Mouse (Mus musculus): ENCODE data around the gene C1rl. TPM values are rescaled to one million over a fixed set of nuclear protein-coding genes. Genes with fewer than 3 reads are reported as not detected.

Gene C1rl
- polyA plus RNA-seq (2012; fragmentation: generic; extraction: Trizol): 0.50 TPM
- long read RNA-seq, experiment 1, transcript C1rl-201 (6 exons, 3,010 nt): major isoform, 14 of 20 reads
- long read RNA-seq, experiment 1, partial matches to known transcripts: 1 of 20 reads
- long read RNA-seq, experiment 1, other reads (novel, unspliced or antisense): 5 of 20 reads
- long read RNA-seq, experiment 2, partial matches to known transcripts: 0 of 6 reads
- long read RNA-seq, experiment 2, other reads (novel, unspliced or antisense): 2 of 6 reads

DNA sequence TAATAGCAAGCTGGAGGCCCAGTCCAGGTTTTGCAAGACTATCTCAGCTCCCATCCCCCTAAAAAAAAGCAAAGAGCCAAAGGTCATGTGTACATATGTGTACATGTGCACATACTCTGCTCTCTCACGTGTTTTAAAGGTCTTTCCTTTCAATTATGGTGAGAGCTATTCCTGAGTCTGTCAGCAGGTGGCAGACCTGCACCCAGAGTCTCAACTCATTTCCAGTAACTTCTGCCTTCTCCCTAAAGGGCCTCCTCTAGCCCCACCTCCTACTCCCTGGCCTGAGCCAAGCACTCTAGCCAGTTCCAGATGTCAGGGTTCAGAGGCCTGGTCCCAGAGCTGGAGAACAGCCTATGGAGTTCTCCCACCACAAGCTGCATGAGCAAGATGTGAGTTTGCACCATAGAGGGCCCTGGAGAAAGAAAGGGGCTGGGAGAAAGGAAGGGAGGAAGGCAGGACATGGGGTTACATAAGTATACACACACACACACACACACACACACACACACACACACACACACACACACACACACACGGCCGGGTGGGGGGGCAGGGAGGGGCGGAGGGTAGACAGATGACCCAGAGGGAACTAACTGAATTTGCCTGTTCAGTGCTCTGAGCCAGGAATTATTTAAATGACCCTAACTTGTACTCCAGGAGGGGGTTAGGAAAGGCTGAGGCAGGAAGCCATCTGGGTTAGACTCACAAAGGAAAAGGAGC lies at the start of gene C1rl:
Gene C1rl (plus strand): TSS at position 272 of the 720 bp plus-strand sequence.
- no peak for TF ChIP-seq CTCF (IDR thresholded peaks at IDR 0.05; ENCODE audit: control insufficient read depth, insufficient read depth, insufficient read length)
- TF ChIP-seq CEBPB (IDR thresholded peaks at IDR 0.05; ENCODE audit: low read depth): no peak
- no peak for TF ChIP-seq MAX (IDR thresholded peaks at IDR 0.05)
- no peak for TF ChIP-seq USF1 (IDR thresholded peaks at IDR 0.05; ENCODE audit: low read depth)
- TF ChIP-seq FOSL1 (IDR thresholded peaks at IDR 0.05; ENCODE audit: insufficient read depth, low read length, poor library complexity, severe bottlenecking): no peak
- TF ChIP-seq MYOG (IDR thresholded peaks at IDR 0.05; ENCODE audit: control insufficient read depth, extremely low read depth, insufficient read length): no peak
- no peak for TF ChIP-seq MYOD1 (IDR thresholded peaks at IDR 0.05; ENCODE audit: control insufficient read depth, insufficient read length, low read depth)
- no peaks in the 10 kb centered on the region for H3K79me3 ChIP-seq (ENCODE audit: low read depth)
- H3K36me3 ChIP-seq (ENCODE audit: control insufficient read depth, insufficient read depth): no peaks in the 10 kb centered on the region
- no peaks in the 10 kb centered on the region for H3K79me2 ChIP-seq (ENCODE audit: control insufficient read depth, insufficient read depth)
- H3K4me3 ChIP-seq (ENCODE audit: insufficient read depth, poor library complexity, severe bottlenecking): no peak within 1 kb of the TSS
- no peaks in the 10 kb centered on the region for H3K27me3 ChIP-seq (ENCODE audit: control insufficient read depth, insufficient read depth, insufficient read length)
- no peak within 1 kb of the TSS for H3ac ChIP-seq (ENCODE audit: control insufficient read depth, insufficient read length, low read depth)

- TF ChIP-seq CEBPB (IDR thresholded peaks at IDR 0.05; ENCODE audit: low read depth) (no peak), CTCF (IDR thresholded peaks at IDR 0.05; ENCODE audit: control insufficient read depth, insufficient read depth, insufficient read length) (no peak), FOSL1 (IDR thresholded peaks at IDR 0.05; ENCODE audit: insufficient read depth, low read length, poor library complexity, severe bottlenecking) (no peak), MAX (IDR thresholded peaks at IDR 0.05) (no peak)
These were observed 49.6 kb upstream of the C1rl start for GRCm38 (mm10) chr6:124443338-124443737.

GRCm38 (mm10) chr6:124446024-124446423 lies 46.9 kb upstream of the C1rl start:
- Histone ChIP-seq H3K4me3 (ENCODE audit: insufficient read depth, poor library complexity, severe bottlenecking) (no peak overlapping the region), H3K27me3 (ENCODE audit: control insufficient read depth, insufficient read depth, insufficient read length) (no peaks in the 10 kb centered on the region), H3ac (ENCODE audit: control insufficient read depth, insufficient read length, low read depth) (no peak overlapping the region), H3K36me3 (ENCODE audit: control insufficient read depth, insufficient read depth) (no peaks in the 10 kb centered on the region), H3K79me2 (ENCODE audit: control insufficient read depth, insufficient read depth) (no peaks in the 10 kb centered on the region), H3K79me3 (ENCODE audit: low read depth) (no peaks in the 10 kb centered on the region)
- TF ChIP-seq CTCF (IDR thresholded peaks at IDR 0.05; ENCODE audit: control insufficient read depth, insufficient read depth, insufficient read length): no peak
- TF ChIP-seq USF1 (IDR thresholded peaks at IDR 0.05; ENCODE audit: low read depth): no peak
- TF ChIP-seq CEBPB (IDR thresholded peaks at IDR 0.05; ENCODE audit: low read depth): no peak
- no peak for TF ChIP-seq MYOG (IDR thresholded peaks at IDR 0.05; ENCODE audit: control insufficient read depth, extremely low read depth, insufficient read length)
- no peak for TF ChIP-seq MAX (IDR thresholded peaks at IDR 0.05)
- no peak for TF ChIP-seq FOSL1 (IDR thresholded peaks at IDR 0.05; ENCODE audit: insufficient read depth, low read length, poor library complexity, severe bottlenecking)
- no peak for TF ChIP-seq MYOD1 (IDR thresholded peaks at IDR 0.05; ENCODE audit: control insufficient read depth, insufficient read length, low read depth)

More at GRCm38 (mm10) chr6:124443338-124443737, 49.6 kb upstream of the C1rl start:
- peaks cover under 1% of the 10 kb centered on the region for H3K27me3 ChIP-seq (ENCODE audit: control insufficient read depth, insufficient read depth, insufficient read length)
- H3ac ChIP-seq (ENCODE audit: control insufficient read depth, insufficient read length, low read depth): no peak overlapping the region
- no peaks in the 10 kb centered on the region for H3K79me3 ChIP-seq (ENCODE audit: low read depth)
- H3K4me3 ChIP-seq (ENCODE audit: insufficient read depth, poor library complexity, severe bottlenecking): no peak overlapping the region
- no peaks in the 10 kb centered on the region for H3K79me2 ChIP-seq (ENCODE audit: control insufficient read depth, insufficient read depth)
- no peaks in the 10 kb centered on the region for H3K36me3 ChIP-seq (ENCODE audit: control insufficient read depth, insufficient read depth)

- no peaks in the 10 kb centered on the region for H3K36me3 ChIP-seq (ENCODE audit: control insufficient read depth, insufficient read depth)
- no peaks in the 10 kb centered on the region for H3K27me3 ChIP-seq (ENCODE audit: control insufficient read depth, insufficient read depth, insufficient read length)
- TF ChIP-seq MAX (IDR thresholded peaks at IDR 0.05) (no peak), CTCF (IDR thresholded peaks at IDR 0.05; ENCODE audit: control insufficient read depth, insufficient read depth, insufficient read length) (no peak), USF1 (IDR thresholded peaks at IDR 0.05; ENCODE audit: low read depth) (no peak), CEBPB (IDR thresholded peaks at IDR 0.05; ENCODE audit: low read depth) (no peak), MYOD1 (IDR thresholded peaks at IDR 0.05; ENCODE audit: control insufficient read depth, insufficient read length, low read depth) (no peak), FOSL1 (IDR thresholded peaks at IDR 0.05; ENCODE audit: insufficient read depth, low read length, poor library complexity, severe bottlenecking) (no peak), MYOG (IDR thresholded peaks at IDR 0.05; ENCODE audit: control insufficient read depth, extremely low read depth, insufficient read length) (no peak)
- no peak overlapping the region for H3ac ChIP-seq (ENCODE audit: control insufficient read depth, insufficient read length, low read depth)
- no peak overlapping the region for H3K4me3 ChIP-seq (ENCODE audit: insufficient read depth, poor library complexity, severe bottlenecking)
- no peaks in the 10 kb centered on the region for H3K79me3 ChIP-seq (ENCODE audit: low read depth)
- H3K79me2 ChIP-seq (ENCODE audit: control insufficient read depth, insufficient read depth): no peaks in the 10 kb centered on the region
These were observed 46.5 kb upstream of the C1rl start for GRCm38 (mm10) chr6:124446459-124446858.

- Histone ChIP-seq H3K4me3 (ENCODE audit: insufficient read depth, poor library complexity, severe bottlenecking) (no peak overlapping the region), H3K27me3 (ENCODE audit: control insufficient read depth, insufficient read depth, insufficient read length) (no peaks in the 10 kb centered on the region), H3K79me3 (ENCODE audit: low read depth) (no peaks in the 10 kb centered on the region), H3K79me2 (ENCODE audit: control insufficient read depth, insufficient read depth) (no peaks in the 10 kb centered on the region), H3K36me3 (ENCODE audit: control insufficient read depth, insufficient read depth) (no peaks in the 10 kb centered on the region), H3ac (ENCODE audit: control insufficient read depth, insufficient read length, low read depth) (no peak overlapping the region)
- TF ChIP-seq CEBPB (IDR thresholded peaks at IDR 0.05; ENCODE audit: low read depth): no peak
- TF ChIP-seq USF1 (IDR thresholded peaks at IDR 0.05; ENCODE audit: low read depth): no peak
- TF ChIP-seq FOSL1 (IDR thresholded peaks at IDR 0.05; ENCODE audit: insufficient read depth, low read length, poor library complexity, severe bottlenecking): no peak
- TF ChIP-seq MYOG (IDR thresholded peaks at IDR 0.05; ENCODE audit: control insufficient read depth, extremely low read depth, insufficient read length): no peak
- no peak for TF ChIP-seq CTCF (IDR thresholded peaks at IDR 0.05; ENCODE audit: control insufficient read depth, insufficient read depth, insufficient read length)
- no peak for TF ChIP-seq MAX (IDR thresholded peaks at IDR 0.05)
- TF ChIP-seq MYOD1 (IDR thresholded peaks at IDR 0.05; ENCODE audit: control insufficient read depth, insufficient read length, low read depth): no peak
These were observed 45.6 kb upstream of the C1rl start for GRCm38 (mm10) chr6:124447356-124447755.
